Mouse (Mus musculus) forebrain, embryonic 14.5 days (tissue): ENCODE measurements around the gene Fam173b. TPM values are rescaled to one million over a fixed set of nuclear protein-coding genes. Genes with fewer than 3 reads are reported as not detected.

Experiments used
- ATAC-seq: fragments of 200-750 bp; cut with Nextera tagmentation; 2 replicates; pipeline ENCODE4 v1.8.0; 2017; ENCODE audit warnings: mild to moderate bottlenecking, moderate library complexity
- DNase-seq: peaks from one replicate; pipeline ENCODE4 v3.0.0-alpha.2; 2015; ENCODE audit warnings: low spot score
- H3K27ac ChIP-seq: fragments of 300-500 bp; sonication (generic); 2 replicates; pipeline ENCODE4 v1.5.1; 2014; ENCODE audit warnings: low read depth, mild to moderate bottlenecking, control low read depth, low read length, moderate library complexity
- H3K27me3 ChIP-seq: fragments of 300-500 bp; sonication (generic); replicated peaks from 2 replicates; pipeline ENCODE4 v1.6.1; 2014; ENCODE audit warnings: low read length, control low read depth, mixed read lengths; ENCODE audit not compliant: control insufficient read depth, insufficient read depth
- H3K36me3 ChIP-seq: fragments of 300-500 bp; sonication (generic); 2 replicates; pipeline ENCODE4 v1.6.1; 2014; ENCODE audit warnings: low read length, control low read depth; ENCODE audit not compliant: control insufficient read depth, insufficient read depth
- H3K4me1 ChIP-seq: fragments of 300-500 bp; sonication (generic); 2 replicates; pipeline ENCODE4 v1.6.1; 2014; ENCODE audit warnings: antibody characterized with exemption, low read length, control low read depth; ENCODE audit not compliant: control insufficient read depth, insufficient read depth
- H3K4me2 ChIP-seq: fragments of 300-500 bp; sonication (generic); 2 replicates; pipeline ENCODE4 v1.6.1; 2014; ENCODE audit warnings: mild to moderate bottlenecking, control low read depth, low read length
- H3K4me3 ChIP-seq: fragments of 300-500 bp; sonication (generic); 2 replicates; pipeline ENCODE4 v1.5.1; 2014; ENCODE audit warnings: low read depth, low read length, control low read depth
- H3K9ac ChIP-seq: fragments of 300-500 bp; sonication (generic); 2 replicates; pipeline ENCODE4 v1.6.1; 2014; ENCODE audit warnings: mild to moderate bottlenecking, low read length, control low read depth, moderate library complexity
- H3K9me3 ChIP-seq: fragments of 300-500 bp; sonication (generic); replicated peaks from 2 replicates; pipeline ENCODE4 v1.6.1; 2016; ENCODE audit warnings: low read length, control low read depth, mixed read lengths; ENCODE audit not compliant: control insufficient read depth
- WGBS: fragments of 180-500 bp; shearing (Covaris S2); extraction: QIAGEN DNeasy Blood & Tissue Kit; methylation state at CpG from one replicate; pipeline ENCODE4 v1.1.7; 2014; 5-methylcytosine and 5-hydroxymethylcytosine counted together
- polyA plus RNA-seq: library from polyadenylated mRNA; unstranded; fragments of >200 nt; fragmentation: Nextera tagmentation; extraction: Ambion mirVana; gene quantifications from 2 replicates; pipeline ENCODE4 v1.2.1, GENCODE M21; 2014

The Fam173b gene
- 11.5 and 13.3 TPM in 2 replicates for polyA plus RNA-seq

DNA sequence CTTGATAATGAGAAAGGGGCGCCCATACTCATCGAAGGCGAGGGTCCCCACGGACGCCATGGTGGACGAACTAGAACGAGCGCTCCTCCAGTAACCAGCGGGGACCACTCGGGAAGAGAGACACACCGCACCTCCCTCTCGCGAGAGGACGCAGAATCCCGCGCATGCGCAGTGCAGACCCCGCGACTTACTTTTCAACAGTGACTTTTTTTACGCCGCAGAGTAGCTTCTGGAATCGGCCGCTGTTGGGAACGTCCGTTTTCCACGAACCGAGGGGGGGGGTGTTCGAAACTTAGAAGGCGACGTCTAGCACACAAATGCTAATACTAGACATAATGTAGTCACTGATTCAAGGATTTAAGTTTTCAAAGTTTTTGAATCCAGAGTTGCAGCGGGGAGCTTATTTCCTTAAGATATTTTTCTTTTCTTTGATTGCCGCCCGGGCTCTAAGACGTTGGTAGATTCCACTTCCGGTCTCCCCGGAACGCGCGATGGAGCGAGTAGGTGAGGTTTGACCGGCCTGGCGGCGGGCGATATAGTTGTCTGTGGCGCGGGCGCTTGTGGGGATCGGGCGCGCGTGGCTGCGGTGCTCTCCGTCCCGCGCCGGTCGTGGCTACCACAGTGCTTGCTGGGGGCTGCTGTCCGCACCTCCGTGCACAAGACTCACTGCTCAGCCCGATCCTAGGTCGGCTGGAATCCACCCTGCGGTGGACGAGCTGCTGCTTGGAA lies at the start of gene Fam173b, which contains the start of gene Cct5:
Fam173b (plus strand) TSS at position 207 of the 729 bp plus-strand sequence.
Cct5 (minus strand) TSS at position 159 of the 729 bp plus-strand sequence.
- Histone ChIP-seq H3K9ac (peak within 1 kb of the TSS; percentile 96), H3K27me3 (no peaks in the 10 kb centered on the region), H3K9me3 (no peaks in the 10 kb centered on the region), H3K4me2 (peak within 1 kb of the TSS; percentile 96), H3K27ac (peak within 1 kb of the TSS; percentile 94), H3K36me3 (peaks cover 14% of the 10 kb centered on the region), H3K4me1 (peaks cover 27% of the 10 kb centered on the region), H3K4me3 (peak within 1 kb of the TSS; percentile 92)
- DNase-seq (peak; percentile 99), ATAC-seq (peak; percentile 92)
- WGBS = under 1% methylated on average over 63 of the region's 63 CpGs

GRCm38 (mm10) chr15:31554855-31555254 lies 46.8 kb upstream of the Fam173b start:
- DNase-seq (no peak), ATAC-seq (no peak)
- H3K36me3 ChIP-seq = no peaks in the 10 kb centered on the region
- 81% methylated on average over 2 of the region's 2 CpGs for WGBS
- no peak overlapping the region for H3K4me3 ChIP-seq
- H3K27ac ChIP-seq = no peak overlapping the region
- no peaks in the 10 kb centered on the region for H3K4me1 ChIP-seq
- H3K9ac ChIP-seq = no peak overlapping the region
- no peaks in the 10 kb centered on the region for H3K27me3 ChIP-seq
- no peaks in the 10 kb centered on the region for H3K9me3 ChIP-seq
- H3K4me2 ChIP-seq = no peak overlapping the region

GRCm38 (mm10) chr15:31561390-31561789 lies 40.3 kb upstream of the Fam173b start:
- no peaks in the 10 kb centered on the region for H3K36me3 ChIP-seq
- no peaks in the 10 kb centered on the region for H3K27me3 ChIP-seq
- ATAC-seq (no peak), DNase-seq (no peak)
- H3K27ac ChIP-seq = no peak overlapping the region
- H3K4me2 ChIP-seq = no peak overlapping the region
- no peak overlapping the region for H3K9ac ChIP-seq
- 84% methylated on average over 6 of the region's 6 CpGs for WGBS
- H3K9me3 ChIP-seq = no peaks in the 10 kb centered on the region
- no peak overlapping the region for H3K4me3 ChIP-seq
- H3K4me1 ChIP-seq = no peaks in the 10 kb centered on the region

DNA sequence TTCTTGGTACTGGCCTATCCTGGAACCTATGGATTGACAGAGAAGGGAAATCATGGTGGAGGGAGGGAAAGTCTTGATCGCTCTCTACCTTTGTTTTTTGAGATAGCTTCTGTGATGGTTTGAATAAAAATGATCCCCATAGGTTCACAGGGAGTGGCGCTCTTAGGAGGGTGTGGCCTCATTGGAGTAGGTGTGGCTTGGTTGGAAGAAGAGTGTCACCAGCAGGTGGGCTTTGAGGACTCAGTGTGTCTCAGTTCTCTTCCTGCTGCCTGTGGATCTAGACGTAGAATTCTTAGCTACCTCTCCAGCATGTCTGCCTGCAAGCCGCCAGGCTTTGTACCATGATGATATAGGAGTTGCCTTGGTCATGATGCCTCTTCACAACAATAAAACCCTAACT lies 39.7 kb upstream of the Fam173b start:
- Histone ChIP-seq H3K27me3 (no peaks in the 10 kb centered on the region), H3K9me3 (no peaks in the 10 kb centered on the region), H3K4me1 (no peaks in the 10 kb centered on the region), H3K9ac (no peak overlapping the region), H3K27ac (no peak overlapping the region), H3K36me3 (no peaks in the 10 kb centered on the region), H3K4me3 (no peak overlapping the region), H3K4me2 (no peak overlapping the region)
- DNase-seq (no peak), ATAC-seq (no peak)
- 95% methylated on average over 4 of the region's 4 CpGs for WGBS

GRCm38 (mm10) chr15:31562847-31563246 lies 38.8 kb upstream of the Fam173b start:
- Histone ChIP-seq H3K4me3 (no peak overlapping the region), H3K9me3 (no peaks in the 10 kb centered on the region), H3K27ac (no peak overlapping the region), H3K4me1 (no peaks in the 10 kb centered on the region), H3K36me3 (no peaks in the 10 kb centered on the region), H3K9ac (no peak overlapping the region), H3K27me3 (no peaks in the 10 kb centered on the region), H3K4me2 (no peak overlapping the region)
- DNase-seq (no peak), ATAC-seq (no peak)
- WGBS = 92% methylated on average over 8 of the region's 8 CpGs

GRCm38 (mm10) chr15:31563577-31564546 lies 37.8 kb upstream of the Fam173b start:
- Histone ChIP-seq H3K9ac (no peak overlapping the region), H3K4me3 (no peak overlapping the region), H3K27ac (no peak overlapping the region), H3K4me2 (no peak overlapping the region), H3K4me1 (no peaks in the 10 kb centered on the region), H3K9me3 (no peaks in the 10 kb centered on the region), H3K36me3 (no peaks in the 10 kb centered on the region), H3K27me3 (no peaks in the 10 kb centered on the region)
- WGBS = 75% methylated on average over 19 of the region's 19 CpGs
- DNase-seq (no peak), ATAC-seq (no peak)

GRCm38 (mm10) chr15:31565184-31565583 lies 36.5 kb upstream of the Fam173b start, which contains the start of gene Cmbl:
Cmbl (plus strand) TSS chr15:31565389.
- Histone ChIP-seq H3K9ac (no peak within 1 kb of the TSS), H3K36me3 (no peaks in the 10 kb centered on the region), H3K27ac (no peak within 1 kb of the TSS), H3K9me3 (no peaks in the 10 kb centered on the region), H3K27me3 (no peaks in the 10 kb centered on the region), H3K4me3 (no peak within 1 kb of the TSS), H3K4me1 (no peaks in the 10 kb centered on the region), H3K4me2 (no peak within 1 kb of the TSS)
- 76% methylated on average over 5 of the region's 5 CpGs for WGBS
- DNase-seq (no peak), ATAC-seq (no peak)

DNA sequence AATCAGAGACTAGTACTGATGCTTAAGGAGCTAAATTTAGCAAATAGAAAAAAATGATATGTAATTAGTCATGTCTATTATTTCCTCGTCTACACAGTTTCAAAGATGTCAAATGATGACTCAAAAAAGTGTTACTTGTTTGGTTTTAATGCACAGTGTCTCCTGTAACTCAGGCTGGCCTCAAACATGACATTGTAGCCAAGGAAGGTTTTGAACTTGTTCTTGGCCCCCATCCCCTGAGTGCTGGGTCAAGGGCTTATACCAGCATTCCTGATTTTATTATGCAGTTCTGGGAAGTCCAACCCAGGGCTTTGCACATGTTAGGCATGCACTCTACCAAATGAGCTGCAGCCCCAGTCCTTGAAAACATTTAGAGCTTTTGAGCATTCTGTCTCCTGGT lies 35.9 kb upstream of the Fam173b start:
- no peaks in the 10 kb centered on the region for H3K9me3 ChIP-seq
- H3K9ac ChIP-seq = no peak overlapping the region
- WGBS = 81% methylated on average over 1 of the region's 1 CpGs
- H3K4me1 ChIP-seq = no peaks in the 10 kb centered on the region
- DNase-seq = no peak
- H3K36me3 ChIP-seq = no peaks in the 10 kb centered on the region
- H3K27ac ChIP-seq = no peak overlapping the region
- no peak overlapping the region for H3K4me3 ChIP-seq
- H3K27me3 ChIP-seq = no peaks in the 10 kb centered on the region
- ATAC-seq = no peak
- H3K4me2 ChIP-seq = no peak overlapping the region
